Mouse (Mus musculus) heart, adult 10 weeks (tissue): ENCODE data around the gene Zmym1. TPM values are rescaled to one million over a fixed set of nuclear protein-coding genes. Genes with fewer than 3 reads are reported as not detected.

ENCODE experiments used
- polyA plus RNA-seq: library from polyadenylated mRNA; stranded (reverse); fragments of 350-450 nt; fragmentation: Illumina TruSeq; extraction: RNeasy Lipid Tissue Mini Kit (QIAGEN cat#74804); gene quantifications from one replicate; pipeline ENCODE4 v1.2.3, GENCODE M21; 2014; ENCODE audit warnings: low read depth, low replicate concordance

The Zmym1 gene
- 3.6 TPM for polyA plus RNA-seq

DNA sequence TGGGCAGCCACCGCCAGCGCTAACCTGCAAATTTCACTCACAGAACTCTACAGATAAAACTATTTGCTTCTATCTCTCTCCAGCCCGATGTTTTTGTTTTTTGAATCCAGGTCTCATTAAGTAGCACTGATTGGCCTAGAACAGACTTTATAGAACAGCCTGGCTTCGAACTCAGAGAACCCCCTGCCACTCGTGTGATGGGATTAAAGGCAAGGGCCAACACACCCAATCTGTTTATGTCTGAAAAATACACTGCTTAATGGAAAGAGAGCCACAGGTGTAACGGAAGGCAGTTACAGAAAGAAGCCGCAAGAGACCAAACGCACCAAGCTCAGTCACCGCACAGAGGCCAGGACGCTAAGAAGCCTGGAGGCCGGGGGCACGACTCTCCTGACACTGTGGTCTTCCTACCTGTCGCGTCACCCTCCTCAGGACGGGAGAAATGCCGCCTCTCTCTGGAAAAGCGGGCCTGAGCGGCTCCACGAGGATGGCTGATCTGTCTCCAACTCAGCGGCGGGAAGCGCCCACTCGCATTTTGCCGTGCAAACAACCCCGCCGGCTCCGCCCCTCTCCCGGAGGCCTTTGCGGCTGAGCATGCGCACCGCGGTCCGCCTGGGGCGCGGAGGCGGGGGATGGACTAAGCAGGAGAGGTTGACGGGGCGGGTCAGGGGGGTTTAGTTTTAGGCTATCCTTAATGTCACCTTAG, at the start of gene Zmym1:
TSS of gene Zmym1 (minus strand) at position 568 of the 706 bp plus-strand sequence.

DNA sequence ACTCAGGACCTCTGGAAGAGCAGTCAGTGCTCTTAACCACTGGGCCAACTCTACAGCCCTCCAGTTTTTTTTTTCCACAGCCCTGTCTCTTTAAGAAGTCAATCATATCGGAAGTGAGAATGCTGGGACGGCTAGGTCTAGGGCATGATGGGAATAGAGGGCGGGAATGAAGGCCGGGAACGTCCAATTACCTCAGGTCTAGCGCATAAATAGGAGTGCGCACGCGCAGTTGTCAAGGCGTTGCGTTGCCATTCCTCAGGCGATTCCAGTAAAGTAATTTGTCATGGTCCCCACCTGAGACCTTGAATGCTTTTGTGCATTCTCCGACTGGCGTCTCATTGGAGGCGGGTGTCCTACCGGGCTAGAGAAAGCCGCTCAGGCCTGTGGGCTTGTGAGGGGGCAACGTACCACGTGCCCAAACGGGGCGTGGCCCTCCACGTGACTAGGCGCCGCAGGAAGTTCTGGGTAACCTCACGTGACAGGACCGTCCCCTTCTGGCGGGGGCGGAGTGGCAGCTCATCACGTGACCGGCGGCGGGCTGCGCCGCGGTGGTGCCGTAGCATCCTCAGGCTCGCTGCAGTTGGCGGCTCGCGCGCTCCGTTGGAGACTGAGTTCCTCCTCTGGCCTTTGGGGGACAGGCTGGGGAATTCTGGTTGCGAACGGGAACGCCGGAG, 16.1 kb upstream of the Zmym1 start, which contains the start of gene Zmym6:
TSS of gene Zmym6 (plus strand) at position 509 of the 674 bp plus-strand sequence.

DNA sequence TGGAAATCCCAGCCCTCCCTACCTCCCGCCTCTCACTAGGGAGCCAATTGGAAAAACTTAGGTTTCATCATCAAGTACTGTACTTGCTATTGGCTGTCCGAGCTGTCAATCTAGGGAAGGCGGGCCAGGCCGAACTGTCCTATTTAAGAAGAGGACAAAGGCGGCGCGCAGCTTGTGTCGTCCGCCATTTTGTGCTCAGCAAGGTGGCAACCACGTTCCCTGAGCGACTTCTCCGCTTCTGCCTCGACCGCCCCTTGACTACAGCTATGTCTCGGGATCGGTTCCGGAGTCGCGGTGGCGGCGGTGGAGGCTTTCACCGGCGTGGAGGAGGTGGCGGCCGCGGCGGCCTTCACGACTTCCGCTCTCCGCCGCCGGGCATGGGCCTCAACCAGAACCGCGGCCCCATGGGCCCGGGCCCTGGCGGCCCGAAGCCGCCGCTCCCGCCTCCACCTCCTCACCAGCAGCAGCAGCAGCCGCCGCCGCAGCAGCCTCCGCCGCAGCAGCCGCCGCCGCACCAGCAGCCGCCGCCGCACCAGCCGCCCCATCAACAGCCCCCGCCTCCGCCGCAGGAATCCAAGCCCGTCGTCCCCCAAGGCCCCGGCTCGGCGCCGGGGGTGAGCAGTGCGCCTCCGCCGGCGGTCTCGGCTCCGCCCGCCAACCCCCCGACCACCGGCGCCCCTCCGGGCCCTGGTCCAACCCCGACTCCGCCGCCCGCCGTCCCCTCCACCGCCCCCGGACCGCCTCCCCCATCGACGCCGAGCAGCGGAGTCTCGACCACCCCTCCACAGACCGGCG, 39.6 kb downstream of the Zmym1 start, which contains the start of gene Sfpq:
TSS of gene Sfpq (plus strand) at position 174 of the 795 bp plus-strand sequence.

Other genes with a start within 250 kb of the Zmym1 start
- 10.9 TPM for gene Zmym4, start 93.0 kb downstream of the Zmym1 start, polyA plus RNA-seq
- gene Sfpq, start 39.8 kb downstream of the Zmym1 start, polyA plus RNA-seq, result 121 TPM
- gene Zmym6, start 16.2 kb upstream of the Zmym1 start, polyA plus RNA-seq, result 18.5 TPM
- 2.1 TPM for gene Tmem35b, start 62.5 kb upstream of the Zmym1 start, polyA plus RNA-seq
- gene Dlgap3, start 108.1 kb upstream of the Zmym1 start, polyA plus RNA-seq, result not detected
- gene Smim12, start 182.6 kb upstream of the Zmym1 start, polyA plus RNA-seq, result 64.1 TPM